Mouse (Mus musculus) heart, postnatal 0 days (tissue): Measurements from ENCODE around the gene Tppp3. TPM values are rescaled to one million over a fixed set of nuclear protein-coding genes. Genes with fewer than 3 reads are reported as not detected.

Experiments used
- ATAC-seq: fragments of 200-750 bp; cut with Nextera tagmentation; 2 replicates; pipeline ENCODE4 v1.8.0; 2017; ENCODE audit warnings: low read depth, moderate number of reproducible peaks, moderate library complexity; ENCODE audit not compliant: insufficient read depth
- DNase-seq: peaks from one replicate; pipeline ENCODE4 v3.0.0-alpha.2; 2016; ENCODE audit warnings: low spot score
- H3K27ac ChIP-seq: fragments of 300-500 bp; sonication (generic); 2 replicates; pipeline ENCODE4 v1.5.1; 2014; ENCODE audit warnings: low read depth, mild to moderate bottlenecking
- H3K27me3 ChIP-seq: fragments of 300-500 bp; sonication (generic); 2 replicates; pipeline ENCODE4 v1.6.1; 2014; ENCODE audit warnings: low read length, mixed read lengths; ENCODE audit not compliant: control insufficient read depth, insufficient read depth
- H3K36me3 ChIP-seq: fragments of 300-500 bp; sonication (generic); replicated peaks from 2 replicates; pipeline ENCODE4 v1.6.1; 2014; ENCODE audit warnings: low read length, mixed read lengths; ENCODE audit not compliant: control insufficient read depth, insufficient read depth
- H3K4me1 ChIP-seq: fragments of 300-500 bp; sonication (generic); 2 replicates; pipeline ENCODE4 v1.6.1; 2014; ENCODE audit warnings: antibody characterized with exemption; ENCODE audit not compliant: control insufficient read depth, insufficient read depth
- H3K4me2 ChIP-seq: fragments of 300-500 bp; sonication (generic); 2 replicates; pipeline ENCODE4 v1.6.1; 2014; ENCODE audit warnings: low read depth, mild to moderate bottlenecking, low read length, moderate library complexity
- H3K4me3 ChIP-seq: fragments of 300-500 bp; sonication (generic); 2 replicates; pipeline ENCODE4 v1.5.1; 2014; ENCODE audit warnings: low read depth, low read length
- H3K9ac ChIP-seq: fragments of 300-500 bp; sonication (generic); replicated peaks from 2 replicates; pipeline ENCODE4 v1.6.1; 2014; ENCODE audit warnings: low read depth, low read length, mixed read lengths
- H3K9me3 ChIP-seq: fragments of 300-500 bp; sonication (generic); replicated peaks from 2 replicates; pipeline ENCODE4 v1.6.1; 2016; ENCODE audit warnings: low read length; ENCODE audit not compliant: control insufficient read depth
- CTCF ChIP-seq: IDR thresholded peaks from 2 replicates; pipeline ENCODE4 v1.5.1; 2016; ENCODE audit warnings: antibody characterized with exemption, control low read depth, low read depth
- EP300 ChIP-seq: IDR thresholded peaks from 2 replicates; pipeline ENCODE4 v1.6.1; 2016; ENCODE audit warnings: antibody characterized with exemption, low read depth
- WGBS: fragments of 180-500 bp; shearing (Covaris S2); extraction: QIAGEN DNeasy Blood & Tissue Kit; methylation state at CpG from one replicate; pipeline ENCODE4 v1.1.7; 2014; 5-methylcytosine and 5-hydroxymethylcytosine counted together
- polyA plus RNA-seq: library from polyadenylated mRNA; unstranded; fragments of >200 nt; fragmentation: Nextera tagmentation; extraction: Ambion mirVana; gene quantifications from 2 replicates; pipeline ENCODE4 v1.2.1, GENCODE M21; 2015
- total RNA-seq: library from RNA; depleted of rRNA; stranded (reverse); fragments of >200 nt; gene quantifications from 2 replicates; pipeline ENCODE4 v1.2.3, GENCODE M21; 2014; ENCODE audit warnings: low replicate concordance

Gene Tppp3
- total and polyA plus RNA-seq, 2 experiments from 2014 or later = 12.9 to 37.8 TPM

- Histone ChIP-seq H3K9ac (peak overlapping the region; percentile 90), H3K4me2 (peak overlapping the region; percentile 93), H3K4me1 (peaks cover 20% of the 10 kb centered on the region), H3K36me3 (no peaks in the 10 kb centered on the region), H3K27ac (no peak overlapping the region), H3K4me3 (peak overlapping the region; percentile 95), H3K27me3 (no peaks in the 10 kb centered on the region), H3K9me3 (no peaks in the 10 kb centered on the region)
- no peak for TF ChIP-seq CTCF
- ATAC-seq (no peak), DNase-seq (no peak)
- WGBS = 47% methylated on average over 17 of the region's 17 CpGs
These were observed 24.3 kb upstream of the Tppp3 start for GRCm38 (mm10) chr8:105495350-105496302.

GRCm38 (mm10) chr8:105494566-105494965 lies 23.2 kb upstream of the Tppp3 start:
- H3K27me3 ChIP-seq = no peaks in the 10 kb centered on the region
- no peak overlapping the region for H3K4me2 ChIP-seq
- ATAC-seq = no peak
- no peak overlapping the region for H3K4me3 ChIP-seq
- 85% methylated on average over 3 of the region's 3 CpGs for WGBS
- no peak overlapping the region for H3K27ac ChIP-seq
- H3K4me1 ChIP-seq = peaks cover 23% of the 10 kb centered on the region
- H3K9ac ChIP-seq = no peak overlapping the region
- H3K9me3 ChIP-seq = no peaks in the 10 kb centered on the region
- no peak for DNase-seq
- TF ChIP-seq CTCF = no peak
- TF ChIP-seq EP300 = no peak
- H3K36me3 ChIP-seq = no peaks in the 10 kb centered on the region

- Histone ChIP-seq H3K27me3 (no peaks in the 10 kb centered on the region), H3K9ac (no peak overlapping the region), H3K27ac (no peak overlapping the region), H3K9me3 (no peaks in the 10 kb centered on the region), H3K36me3 (no peaks in the 10 kb centered on the region), H3K4me1 (peaks cover 23% of the 10 kb centered on the region), H3K4me3 (no peak overlapping the region), H3K4me2 (no peak overlapping the region)
- ATAC-seq (no peak), DNase-seq (no peak)
- TF ChIP-seq EP300 (no peak), CTCF (no peak)
- 53% methylated on average over 3 of the region's 3 CpGs for WGBS
These were observed 22.2 kb upstream of the Tppp3 start for GRCm38 (mm10) chr8:105493495-105493894.

DNA sequence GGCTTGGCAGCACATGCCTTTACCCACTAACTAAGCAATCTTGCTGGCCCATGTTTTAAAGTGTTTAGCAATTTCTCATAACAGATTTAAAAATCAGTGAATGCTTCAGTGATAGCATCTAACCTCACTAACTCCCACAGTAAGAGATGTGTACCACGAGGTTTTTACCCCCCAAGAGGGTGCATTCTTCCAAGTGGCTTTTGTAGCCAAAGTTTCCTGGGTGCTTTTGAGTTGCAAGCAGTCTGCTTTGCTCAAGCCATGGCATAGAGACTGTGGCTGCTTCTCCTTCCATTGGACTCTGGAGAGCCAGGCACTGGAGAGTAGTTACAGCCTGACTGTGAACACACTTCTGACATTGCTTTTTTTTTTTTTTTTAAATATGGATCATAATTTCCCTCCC lies 18.0 kb upstream of the Tppp3 start:
- DNase-seq (no peak), ATAC-seq (no peak)
- Histone ChIP-seq H3K27ac (no peak overlapping the region), H3K4me3 (no peak overlapping the region), H3K9me3 (no peaks in the 10 kb centered on the region), H3K9ac (no peak overlapping the region), H3K27me3 (no peaks in the 10 kb centered on the region), H3K4me1 (peaks cover 12% of the 10 kb centered on the region; the same call in 1 of the 2 replicates), H3K36me3 (peaks cover 5% of the 10 kb centered on the region; the same call in 1 of the 2 replicates), H3K4me2 (no peak overlapping the region)
- TF ChIP-seq CTCF (no peak), EP300 (no peak)
- WGBS = 34% methylated on average over 1 of the region's 1 CpGs

GRCm38 (mm10) chr8:105488082-105488481 lies 16.8 kb upstream of the Tppp3 start:
- 67% methylated on average over 3 of the region's 3 CpGs for WGBS
- no peaks in the 10 kb centered on the region for H3K27me3 ChIP-seq
- H3K36me3 ChIP-seq = peaks cover 5% of the 10 kb centered on the region; the same call in 1 of the 2 replicates
- H3K27ac ChIP-seq = no peak overlapping the region
- TF ChIP-seq CTCF = no peak
- no peak for TF ChIP-seq EP300
- no peak overlapping the region for H3K4me2 ChIP-seq
- ATAC-seq = no peak
- peaks cover 12% of the 10 kb centered on the region; the same call in 1 of the 2 replicates for H3K4me1 ChIP-seq
- no peak for DNase-seq
- no peak overlapping the region for H3K4me3 ChIP-seq
- no peaks in the 10 kb centered on the region for H3K9me3 ChIP-seq
- no peak overlapping the region for H3K9ac ChIP-seq
